Mouse (Mus musculus) kidney, adult 2 months (tissue): ENCODE results near the gene Tmbim1.

Experiments
- CTCF ChIP-seq: fragments of 200-500 bp; conservative IDR thresholded peaks from 2 replicates; pipeline ENCODE4 v1.5.1; 2011; ENCODE audit warnings: low read depth, mild to moderate bottlenecking, control low read depth, low read length, moderate library complexity, mixed read lengths; ENCODE audit not compliant: insufficient read depth, insufficient read length
- POLR2A ChIP-seq: fragments of 200-500 bp; IDR thresholded peaks from one replicate; pipeline ENCODE4 v1.6.1; 2011; ENCODE audit warnings: low read depth, low read length, control low read depth

DNA sequence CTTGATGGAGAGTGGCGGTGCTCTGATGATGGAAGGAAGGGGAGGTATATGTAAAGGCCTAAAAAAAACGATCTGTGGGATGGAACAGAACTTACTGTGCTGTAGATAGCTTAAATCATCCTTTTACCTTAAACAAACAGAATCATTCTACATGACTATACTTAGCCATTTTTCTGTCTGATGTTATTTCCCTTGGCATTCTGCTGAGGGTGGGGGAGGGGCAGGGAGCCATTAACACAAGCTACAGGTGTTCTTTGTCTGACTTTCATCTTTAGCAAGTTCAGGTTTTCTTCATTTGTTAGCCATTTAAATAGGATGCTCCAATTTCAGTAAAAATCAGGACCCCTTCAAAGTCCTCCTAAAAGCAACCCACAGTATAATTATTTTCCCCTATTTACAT, 59.9 kb downstream of the Tmbim1 start:
- TF ChIP-seq CTCF, result no peak
- no peak for TF ChIP-seq POLR2A
